Mouse (Mus musculus): ENCODE measurements around the gene Spata32.

Spata32 gene

GRCm38 (mm10) chr11:103173041-103173770 lies 45.0 kb downstream of the Spata32 start:
- no peak for DNase-seq

GRCm38 (mm10) chr11:103172392-103173040 lies 45.7 kb downstream of the Spata32 start:
- no peak for DNase-seq

GRCm38 (mm10) chr11:103171703-103172391 lies 46.4 kb downstream of the Spata32 start:
- no peak for DNase-seq

- DNase-seq = no peak
Observed at GRCm38 (mm10) chr11:103171286-103171620, 47.0 kb downstream of the Spata32 start.

GRCm38 (mm10) chr11:103170494-103171285 lies 47.5 kb downstream of the Spata32 start, which contains the start of gene Fmnl1:
Fmnl1 (plus strand) TSS chr11:103171107.
- DNase-seq = no peak

GRCm38 (mm10) chr11:103170111-103170493 lies 48.1 kb downstream of the Spata32 start:
- DNase-seq = no peak

GRCm38 (mm10) chr11:103169664-103170063 lies 48.6 kb downstream of the Spata32 start:
- DNase-seq = no peak

GRCm38 (mm10) chr11:103168690-103169390 lies 49.4 kb downstream of the Spata32 start:
- DNase-seq = peak; percentile 84

GRCm38 (mm10) chr11:103164391-103164790 lies 53.8 kb downstream of the Spata32 start:
- DNase-seq = no peak

- no peak for DNase-seq
Observed at GRCm38 (mm10) chr11:103162132-103162531, 56.1 kb downstream of the Spata32 start.

GRCm38 (mm10) chr11:103161449-103161848 lies 56.8 kb downstream of the Spata32 start:
- no peak for DNase-seq

GRCm38 (mm10) chr11:103160738-103161137 lies 57.5 kb downstream of the Spata32 start:
- no peak for DNase-seq

GRCm38 (mm10) chr11:103158621-103159478 lies 59.4 kb downstream of the Spata32 start:
- DNase-seq = peak; percentile 91
